Mouse (Mus musculus) erythroblast, embryonic 14.5 days (primary cell): ENCODE results near the gene Ppm1l.

Source experiments
- GATA1 ChIP-seq: IDR thresholded peaks from 2 replicates; pipeline ENCODE4 v1.6.1; 2012; ENCODE audit warnings: low read length, inconsistent platforms, mixed read lengths
- TAL1 ChIP-seq: IDR thresholded peaks from 3 replicates; pipeline ENCODE4 v1.6.1; 2012; ENCODE audit warnings: low read length, inconsistent platforms, mixed read lengths

GRCm38 (mm10) chr3:69576715-69577114 lies 260.1 kb downstream of the Ppm1l start:
- TF ChIP-seq GATA1: no peak
- no peak for TF ChIP-seq TAL1
